Mouse (Mus musculus) limb, embryonic 14.5 days (tissue): ENCODE measurements around the gene Gbp2. TPM values are rescaled to one million over a fixed set of nuclear protein-coding genes. Genes with fewer than 3 reads are reported as not detected.

ENCODE experiments used
- ATAC-seq: fragments of 200-750 bp; cut with Nextera tagmentation; 2 replicates; pipeline ENCODE4 v1.8.0; 2017; ENCODE audit warnings: low read depth, moderate number of reproducible peaks, moderate TSS enrichment; ENCODE audit not compliant: low FRiP score
- DNase-seq: peaks from one replicate; pipeline ENCODE4 v3.0.0-alpha.2; 2015; ENCODE audit warnings: low spot score
- H3K27ac ChIP-seq: fragments of 300-500 bp; sonication (generic); replicated peaks from 2 replicates; pipeline ENCODE4 v1.5.1; 2014; ENCODE audit warnings: low read depth, mild to moderate bottlenecking, low read length, moderate library complexity, mixed read lengths
- H3K27me3 ChIP-seq: fragments of 300-500 bp; sonication (generic); 2 replicates; pipeline ENCODE4 v1.6.1; 2014; ENCODE audit warnings: low read length, mixed read lengths; ENCODE audit not compliant: control insufficient read depth, insufficient read depth
- H3K36me3 ChIP-seq: fragments of 300-500 bp; sonication (generic); 2 replicates; pipeline ENCODE4 v1.6.1; 2014; ENCODE audit warnings: mild to moderate bottlenecking, low read length, moderate library complexity, mixed read lengths; ENCODE audit not compliant: control insufficient read depth, insufficient read depth
- H3K4me1 ChIP-seq: fragments of 300-500 bp; sonication (generic); 2 replicates; pipeline ENCODE4 v1.6.1; 2014; ENCODE audit warnings: antibody characterized with exemption, low read length, mixed read lengths; ENCODE audit not compliant: control insufficient read depth, insufficient read depth
- H3K4me2 ChIP-seq: fragments of 300-500 bp; sonication (generic); replicated peaks from 2 replicates; pipeline ENCODE4 v1.6.1; 2014; ENCODE audit warnings: low read depth, mild to moderate bottlenecking, low read length, moderate library complexity; ENCODE audit not compliant: severe bottlenecking
- H3K4me3 ChIP-seq: fragments of 300-500 bp; sonication (generic); replicated peaks from 2 replicates; pipeline ENCODE4 v1.5.1; 2014; ENCODE audit warnings: low read length
- H3K9ac ChIP-seq: fragments of 300-500 bp; sonication (generic); 2 replicates; pipeline ENCODE4 v1.6.1; 2014; ENCODE audit warnings: mild to moderate bottlenecking, low read depth, low read length, moderate library complexity; ENCODE audit not compliant: severe bottlenecking
- H3K9me3 ChIP-seq: fragments of 300-500 bp; sonication (generic); 2 replicates; pipeline ENCODE4 v1.6.1; 2016; ENCODE audit warnings: low read length; ENCODE audit not compliant: control insufficient read depth
- POLR2A ChIP-seq: fragments of 200-500 bp; IDR thresholded peaks from 2 replicates; pipeline ENCODE4 v1.8.0; 2012; ENCODE audit warnings: inconsistent platforms, mild to moderate bottlenecking, moderate library complexity, borderline replicate concordance; ENCODE audit not compliant: insufficient read depth, insufficient read length; ENCODE audit errors: extremely low read depth
- whole genome bisulfite sequencing: fragments of 180-500 bp; shearing (Covaris S2); extraction: QIAGEN DNeasy Blood & Tissue Kit; methylation state at CpG from one replicate; pipeline ENCODE4 v1.1.7; 2014; 5-methylcytosine and 5-hydroxymethylcytosine counted together
- polyA plus RNA-seq, 2 experiments: library from polyadenylated mRNA; depleted of rRNA in 1 of 2; stranded (reverse) in 1 of 2; unstranded in 1 of 2; fragments of >200 nt; fragmentation: Nextera tagmentation in 1 of 2; extraction: Ambion mirVana in 1 of 2; gene quantifications; 2 replicates each; pipeline versions ENCODE4 v1.2.1 to v1.2.3; 2012 to 2014

The Gbp2 gene
- polyA plus RNA-seq, 2 experiments = 0.61 to 0.62 TPM

- H3K9ac ChIP-seq = no peak overlapping the region
- H3K36me3 ChIP-seq = no peaks in the 10 kb centered on the region
- no peak for DNase-seq
- H3K4me1 ChIP-seq = no peaks in the 10 kb centered on the region
- TF ChIP-seq POLR2A = no peak
- no peaks in the 10 kb centered on the region for H3K27me3 ChIP-seq
- no peak overlapping the region for H3K4me2 ChIP-seq
- H3K9me3 ChIP-seq = no peaks in the 10 kb centered on the region
- ATAC-seq = no peak
- no peak overlapping the region for H3K4me3 ChIP-seq
- no peak overlapping the region for H3K27ac ChIP-seq
Observed at GRCm38 (mm10) chr3:142587386-142587785, 33.0 kb upstream of the Gbp2 start.

- Histone ChIP-seq H3K27ac (no peak overlapping the region), H3K4me3 (no peak overlapping the region), H3K4me2 (no peak overlapping the region), H3K4me1 (no peaks in the 10 kb centered on the region), H3K9ac (no peak overlapping the region), H3K36me3 (no peaks in the 10 kb centered on the region), H3K27me3 (no peaks in the 10 kb centered on the region), H3K9me3 (no peaks in the 10 kb centered on the region)
- DNase-seq = no peak
- TF ChIP-seq POLR2A = no peak
- WGBS = 57% methylated on average over 2 of the region's 2 CpGs
- no peak for ATAC-seq
Observed at GRCm38 (mm10) chr3:142588888-142589287, 31.5 kb upstream of the Gbp2 start.

- 85% methylated on average over 4 of the region's 4 CpGs for WGBS
- H3K36me3 ChIP-seq = no peaks in the 10 kb centered on the region
- ATAC-seq (no peak), DNase-seq (no peak)
- H3K4me2 ChIP-seq = no peak overlapping the region
- H3K9ac ChIP-seq = no peak overlapping the region
- H3K27me3 ChIP-seq = no peaks in the 10 kb centered on the region
- TF ChIP-seq POLR2A = no peak
- H3K4me1 ChIP-seq = no peaks in the 10 kb centered on the region
- no peaks in the 10 kb centered on the region for H3K9me3 ChIP-seq
- H3K4me3 ChIP-seq = no peak overlapping the region
- no peak overlapping the region for H3K27ac ChIP-seq
Observed at GRCm38 (mm10) chr3:142590431-142591067, 29.9 kb upstream of the Gbp2 start.

- Histone ChIP-seq H3K36me3 (no peaks in the 10 kb centered on the region), H3K4me3 (no peak within 1 kb of the TSS), H3K27me3 (no peaks in the 10 kb centered on the region), H3K9ac (no peak within 1 kb of the TSS), H3K4me2 (no peak within 1 kb of the TSS), H3K27ac (no peak within 1 kb of the TSS), H3K9me3 (no peaks in the 10 kb centered on the region), H3K4me1 (no peaks in the 10 kb centered on the region)
- TF ChIP-seq POLR2A = no peak
- 55% methylated on average over 1 of the region's 1 CpGs for WGBS
- DNase-seq (no peak), ATAC-seq (no peak)
Observed at GRCm38 (mm10) chr3:142594547-142594946, 25.9 kb upstream of the Gbp2 start, which contains the start of gene Gbp2b. Gene Gbp2b (plus strand): TSS chr3:142594847.

- H3K9ac ChIP-seq = no peak overlapping the region
- no peaks in the 10 kb centered on the region for H3K36me3 ChIP-seq
- TF ChIP-seq POLR2A = no peak
- no peaks in the 10 kb centered on the region for H3K4me1 ChIP-seq
- H3K27me3 ChIP-seq = no peaks in the 10 kb centered on the region
- H3K4me3 ChIP-seq = no peak overlapping the region
- ATAC-seq (no peak), DNase-seq (no peak)
- H3K27ac ChIP-seq = no peak overlapping the region
- H3K9me3 ChIP-seq = no peaks in the 10 kb centered on the region
- H3K4me2 ChIP-seq = no peak overlapping the region
- WGBS = 80% methylated on average over 3 of the region's 3 CpGs
Observed at GRCm38 (mm10) chr3:142597923-142598322, 22.5 kb upstream of the Gbp2 start.

GRCm38 (mm10) chr3:142601675-142602074, 18.7 kb upstream of the Gbp2 start:
- Histone ChIP-seq H3K9ac (no peak overlapping the region), H3K4me3 (no peak overlapping the region), H3K4me1 (no peaks in the 10 kb centered on the region), H3K27ac (no peak overlapping the region), H3K36me3 (no peaks in the 10 kb centered on the region), H3K9me3 (no peaks in the 10 kb centered on the region), H3K27me3 (no peaks in the 10 kb centered on the region), H3K4me2 (no peak overlapping the region)
- DNase-seq (no peak), ATAC-seq (no peak)
- TF ChIP-seq POLR2A = no peak
